ENCODE assay signal across 18 mouse cellular contexts in genomic region chr16:76354289-76354688, GRCm38 (mm10). TPM values are rescaled to one million over a fixed set of nuclear protein-coding genes. Genes with fewer than 3 reads are reported as not detected.
DNase-seq lines count a peak whose midpoint lies in the region; ATAC-seq and TF ChIP-seq lines count a peak whose summit lies in the region.
"Had no signal": no experiment of that assay in that cellular context is flagged by ENCODE, and none has a peak within 500 bp of the region (broad histone marks: within the 10 kb centered on the region; RNA-seq: fewer than 3 reads in every experiment).

No protein-coding gene starts in this region.

- peaks cover 9% of the 10 kb centered on the region for H3K36me3 ChIP-seq in heart, embryonic 16.5 days (ENCODE audit: control insufficient read depth, insufficient read depth)
- H3K36me3 ChIP-seq in small intestine, adult 2 months (ENCODE audit: control insufficient read depth, insufficient read depth, low read length) = peaks cover 22% of the 10 kb centered on the region
- peaks cover 33% of the 10 kb centered on the region for H3K36me3 ChIP-seq in hindbrain, embryonic 10.5 days

- no peaks in the 10 kb centered on the region for H3K9me3 ChIP-seq in heart, embryonic 16.5 days (replicated peaks; ENCODE audit: control insufficient read depth, low read length)
- H3K9me3 ChIP-seq in hindbrain, embryonic 10.5 days = no peaks in the 10 kb centered on the region
- H3K9me3 ChIP-seq: hindbrain, embryonic 13.5 days had no signal

- peaks cover 12% of the 10 kb centered on the region for H3K4me1 ChIP-seq in heart, embryonic 16.5 days (ENCODE audit: control insufficient read depth, insufficient read depth, low read length)
- peaks cover 32% of the 10 kb centered on the region for H3K4me1 ChIP-seq in small intestine, adult 2 months (ENCODE audit: control insufficient read depth, insufficient read depth, insufficient read length, low read length)
- H3K4me1 ChIP-seq in hindbrain, embryonic 10.5 days (replicated peaks) = peaks cover 10% of the 10 kb centered on the region

- no peak overlapping the region for H3K27ac ChIP-seq in heart, embryonic 16.5 days (ENCODE audit: low read length)
- peak overlapping the region; percentile 72 for H3K27ac ChIP-seq in small intestine, adult 2 months (ENCODE audit: insufficient read depth, low read depth, low read length)
- no peak overlapping the region for H3K27ac ChIP-seq in hindbrain, embryonic 10.5 days
- H3K27ac ChIP-seq: heart, adult 2 months; hindbrain, embryonic 13.5 days had no signal

- no peak overlapping the region for H3K9ac ChIP-seq in heart, embryonic 16.5 days (ENCODE audit: low read length)
- H3K9ac ChIP-seq: hindbrain, embryonic 13.5 days; liver, postnatal 0 days had no signal

- peak; percentile 52; the same call in 1 of the 2 replicates for ATAC-seq in heart, embryonic 16.5 days (replicated peaks; ENCODE audit: extremely low read depth, insufficient read depth, low FRiP score)
- ATAC-seq: forebrain, embryonic 16.5 days had no signal

- H3K27me3 ChIP-seq in heart, embryonic 16.5 days (ENCODE audit: control insufficient read depth, insufficient read depth, low read length) = no peaks in the 10 kb centered on the region
- no peaks in the 10 kb centered on the region for H3K27me3 ChIP-seq in small intestine, adult 2 months (ENCODE audit: control insufficient read depth, insufficient read depth, low read length)
- no peaks in the 10 kb centered on the region for H3K27me3 ChIP-seq in hindbrain, embryonic 10.5 days (ENCODE audit: insufficient read depth, poor library complexity, severe bottlenecking)
- H3K27me3 ChIP-seq: hindbrain, embryonic 13.5 days had no signal

- no peak for TF ChIP-seq POLR2A in small intestine, adult 2 months (IDR thresholded peaks at IDR 0.05; ENCODE audit: low read depth, low read length)

- H3K4me3 ChIP-seq in heart, embryonic 16.5 days (ENCODE audit: low read length) = no peak overlapping the region
- H3K4me3 ChIP-seq in small intestine, adult 2 months (ENCODE audit: low read depth, low read length) = no peak overlapping the region
- H3K4me3 ChIP-seq in hindbrain, embryonic 10.5 days = no peak overlapping the region
- H3K4me3 ChIP-seq: heart, adult 2 months; hindbrain, embryonic 13.5 days had no signal

- intact Hi-C loops in heart, postnatal 10 days (cut with DNase I) = no loop called here

- H3K4me2 ChIP-seq in heart, embryonic 16.5 days (ENCODE audit: low read depth, low read length) = no peak overlapping the region
- H3K4me2 ChIP-seq: hindbrain, embryonic 13.5 days had no signal

- TF ChIP-seq CTCF in small intestine, adult 2 months (IDR thresholded peaks at IDR 0.05; ENCODE audit: extremely low read depth, insufficient read length, insufficient replicate concordance, low read depth, low read length) = no peak

- 53% methylated on average over 7 of the region's 7 CpGs for WGBS in heart, embryonic 16.5 days
- 26% methylated on average over 7 of the region's 7 CpGs for WGBS in small intestine, adult 2 months
- 87% methylated on average over 7 of the region's 7 CpGs for WGBS in hindbrain, embryonic 10.5 days

- DNase-seq in heart, postnatal 10 days = no peak
- peak; percentile 77 for DNase-seq in T-cell, adult 2 months (ENCODE audit: low spot score)
- peak; percentile 70 for DNase-seq in thymus, postnatal 4 days
- no peak for DNase-seq in hindbrain, embryonic 10.5 days (ENCODE audit: low spot score)
- no peak for DNase-seq in testis, postnatal 10 days (ENCODE audit: low spot score)
- DNase-seq in ovary, adult 18-20 months (ENCODE audit: low spot score) = no peak
- DNase-seq: adrenal gland, postnatal 25 days; cerebellum, adult 18-20 months; heart, adult 2 months; kidney, adult 2 months; kidney, postnatal 36 days; layer of hippocampus, adult 9-11 months; liver, postnatal 0 days; lung, postnatal 14 days had no signal

RNA-seq across cellular contexts. Expression of gene Nrip1, which starts 19.3 kb away (rescaled TPM):
- 23.1 and 23.8 TPM in 2 replicates for polyA plus RNA-seq in heart, embryonic 16.5 days (2015; fragmentation: Nextera tagmentation; extraction: Ambion mirVana)
- total RNA-seq in heart, postnatal 10 days (2021) = 10 to 100 TPM; 26.8 to 27.4 TPM
- polyA plus RNA-seq in small intestine, adult 2 months (2012; rRNA removed) = 7.2 and 18.6 TPM in 2 replicates
- 34.8 and 46.6 TPM in 2 replicates for polyA plus RNA-seq in hindbrain, embryonic 10.5 days (2016; fragmentation: Nextera tagmentation; extraction: Ambion mirVana)

Comparison
In these comparisons a context has a peak if more than half of its experiments do, and no peak if none do; other contexts are left out.
1. DNase-seq: peak in T-cell, adult 2 months (single experiment) and thymus, postnatal 4 days (single experiment); none in heart, postnatal 10 days (0 of 2), hindbrain, embryonic 10.5 days (single experiment), testis, postnatal 10 days (single experiment) and ovary, adult 18-20 months (single experiment).